Mouse (Mus musculus) hematopoietic multipotent progenitor cell, adult 10-12 weeks (in vitro differentiated cells): Measurements from ENCODE around the gene Slc22a20. TPM values are rescaled to one million over a fixed set of nuclear protein-coding genes. Genes with fewer than 3 reads are reported as not detected.

ENCODE experiments used
- polyA plus RNA-seq: library from polyadenylated mRNA; stranded (reverse); fragments of >175 nt; gene quantifications from 2 replicates; pipeline ENCODE4 v1.2.3, GENCODE M21; 2012; ENCODE audit warnings: low replicate concordance

Slc22a20 gene
- polyA plus RNA-seq: not detected in 2 replicates

GRCm38 (mm10) chr19:5986043-5986442 lies at the start of gene Slc22a20:
TSS of gene Slc22a20 (minus strand) at chr19:5986143.

GRCm38 (mm10) chr19:6015511-6016315 lies 29.8 kb upstream of the Slc22a20 start, which contains the start of gene Capn1:
TSS of gene Capn1 (minus strand) at chr19:6015897.

GRCm38 (mm10) chr19:5963883-5964562 lies 21.9 kb downstream of the Slc22a20 start, which contains the start of gene Pola2:
TSS of gene Pola2 (minus strand) at chr19:5964202.

GRCm38 (mm10) chr19:5924713-5925093 lies 61.2 kb downstream of the Slc22a20 start, which contains the start of gene Cdc42ep2:
TSS of gene Cdc42ep2 (minus strand) at chr19:5924816.

Other genes starting within 250 kb of the Slc22a20 start
- gene Ltbp3, start 245.2 kb downstream of the Slc22a20 start, polyA plus RNA-seq: 1.6 and 8.2 TPM in 2 replicates
- gene Scyl1, start 214.7 kb downstream of the Slc22a20 start, polyA plus RNA-seq: 58.9 and 76.3 TPM in 2 replicates
- 36.0 and 56.1 TPM in 2 replicates for gene Frmd8, start 110.9 kb downstream of the Slc22a20 start, polyA plus RNA-seq
- gene Slc25a45, start 108.3 kb downstream of the Slc22a20 start, polyA plus RNA-seq: 4.6 and 15.6 TPM in 2 replicates
- 0.10 and 0.71 TPM in 2 replicates for gene Tigd3, start 92.0 kb downstream of the Slc22a20 start, polyA plus RNA-seq
- gene Dpf2, start 73.1 kb downstream of the Slc22a20 start, polyA plus RNA-seq: 14.9 and 60.9 TPM in 2 replicates
- gene Cdc42ep2, start 61.3 kb downstream of the Slc22a20 start, polyA plus RNA-seq: 3.4 and 4.3 TPM in 2 replicates
- gene Pola2, start 21.9 kb downstream of the Slc22a20 start, polyA plus RNA-seq: 19.1 and 24.6 TPM in 2 replicates
- gene Capn1, start 29.8 kb upstream of the Slc22a20 start, polyA plus RNA-seq: 55.8 and 154 TPM in 2 replicates
- 393 and 539 TPM in 2 replicates for gene Syvn1, start 60.4 kb upstream of the Slc22a20 start, polyA plus RNA-seq
- gene Mrpl49, start 71.6 kb upstream of the Slc22a20 start, polyA plus RNA-seq: 25.7 and 36.4 TPM in 2 replicates
- gene Fau, start 71.7 kb upstream of the Slc22a20 start, polyA plus RNA-seq: 4,240 and 4,981 TPM in 2 replicates
- 58.8 and 66.2 TPM in 2 replicates for gene Znhit2, start 75.0 kb upstream of the Slc22a20 start, polyA plus RNA-seq
- gene Tm7sf2, start 82.2 kb upstream of the Slc22a20 start, polyA plus RNA-seq: 10.6 and 16.3 TPM in 2 replicates
- gene Vps51, start 91.1 kb upstream of the Slc22a20 start, polyA plus RNA-seq: 52.2 and 188 TPM in 2 replicates
- gene Tmem262, start 93.9 kb upstream of the Slc22a20 start, polyA plus RNA-seq: not detected in 2 replicates
- 0.19 TPM in 1 of 2 replicates, not detected in the other for gene Gm28374, start 96.1 kb upstream of the Slc22a20 start, polyA plus RNA-seq
- gene Zfpl1, start 98.8 kb upstream of the Slc22a20 start, polyA plus RNA-seq: 67.9 and 70.2 TPM in 2 replicates
- 1.7 and 2.3 TPM in 2 replicates for gene Cdca5, start 98.8 kb upstream of the Slc22a20 start, polyA plus RNA-seq
- 1.7 and 2.1 TPM in 2 replicates for gene AC131692.1, start 108.3 kb upstream of the Slc22a20 start, polyA plus RNA-seq
- gene Naaladl1, start 119.6 kb upstream of the Slc22a20 start, polyA plus RNA-seq: 0.53 TPM in 1 of 2 replicates, not detected in the other
- 31.3 and 49.9 TPM in 2 replicates for gene Sac3d1, start 132.5 kb upstream of the Slc22a20 start, polyA plus RNA-seq
- gene Snx15, start 142.2 kb upstream of the Slc22a20 start, polyA plus RNA-seq: 120 and 217 TPM in 2 replicates
- 1.3 and 2.2 TPM in 2 replicates for gene Batf2, start 154.8 kb upstream of the Slc22a20 start, polyA plus RNA-seq
- 32.6 and 45.2 TPM in 2 replicates for gene Arl2, start 155.4 kb upstream of the Slc22a20 start, polyA plus RNA-seq
- gene Majin, start 198.2 kb upstream of the Slc22a20 start, polyA plus RNA-seq: not detected in 2 replicates
- gene Gpha2, start 240.2 kb upstream of the Slc22a20 start, polyA plus RNA-seq: 0.22 TPM in 1 of 2 replicates, not detected in the other
- 43.8 and 62.7 TPM in 2 replicates for gene Ppp2r5b, start 249.7 kb upstream of the Slc22a20 start, polyA plus RNA-seq